Mouse (Mus musculus): ENCODE measurements around the gene Fthl17f. TPM values are rescaled to one million over a fixed set of nuclear protein-coding genes. Genes with fewer than 3 reads are reported as not detected.

Gene Fthl17f
- polyA plus RNA-seq, 1 experiment from 2014 or later: not detected

DNA sequence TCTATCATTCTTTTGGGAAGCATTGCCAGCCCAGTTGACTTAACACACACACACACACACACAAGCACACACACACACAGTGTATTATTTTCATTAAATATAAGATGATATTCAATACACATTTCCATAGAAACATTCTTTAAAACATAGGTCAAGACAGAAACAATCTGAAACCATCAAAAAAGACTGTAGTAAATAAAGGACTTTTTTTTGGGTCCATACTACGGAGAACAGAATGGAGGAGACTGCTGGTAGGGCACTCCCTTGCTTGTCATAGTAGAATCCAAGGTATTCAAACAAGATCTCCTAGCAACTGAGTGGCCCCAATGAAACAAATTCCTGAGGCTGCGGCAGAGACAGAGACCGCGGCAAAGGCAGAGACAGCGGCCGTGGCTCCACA is 41.4 kb downstream of the Fthl17f start, which contains the start of gene 4930402K13Rik:
4930402K13Rik (plus strand) TSS at position 301 of the 400 bp plus-strand sequence.
- Histone ChIP-seq H3K9me3 (ENCODE audit: control insufficient read depth, low read length) (no peaks in the 10 kb centered on the region), H3K9ac (replicated peaks; ENCODE audit: low read length) (no peak within 1 kb of the TSS), H3K4me3 (replicated peaks; ENCODE audit: low read depth, low read length) (no peak within 1 kb of the TSS), H3K36me3 (ENCODE audit: control insufficient read depth, insufficient read depth, low read length) (no peaks in the 10 kb centered on the region), H3K27me3 (ENCODE audit: control insufficient read depth, insufficient read depth, low read length) (no peaks in the 10 kb centered on the region), H3K4me2 (ENCODE audit: low read length) (no peak within 1 kb of the TSS), H3K4me1 (ENCODE audit: control insufficient read depth, insufficient read depth, low read length) (no peaks in the 10 kb centered on the region), H3K27ac (replicated peaks; ENCODE audit: low read depth, low read length) (no peak within 1 kb of the TSS)
- ATAC-seq (ENCODE audit: low FRiP score, low TSS enrichment) (no peak), DNase-seq (no peak)
- 84% methylated on average over 6 of the region's 6 CpGs for WGBS

DNA sequence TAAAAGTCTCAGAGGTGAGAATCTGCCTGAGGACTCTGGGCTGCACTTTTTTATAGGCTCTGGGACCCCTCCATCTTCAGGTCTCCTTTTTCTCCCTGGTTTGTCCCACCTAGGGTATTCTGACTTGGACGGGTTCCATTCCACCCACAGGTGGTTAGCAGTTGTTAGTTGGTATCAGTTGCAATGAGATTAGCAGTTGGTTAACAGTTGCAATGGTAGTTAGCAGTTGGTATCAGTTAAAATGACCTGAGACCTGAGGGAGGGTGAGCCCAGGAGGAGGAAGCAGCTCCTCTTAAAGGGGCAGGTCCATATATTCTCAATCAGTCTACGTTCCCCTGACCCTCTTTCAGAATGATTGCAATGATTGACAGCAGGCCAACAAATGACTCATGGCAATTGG is 47.6 kb downstream of the Fthl17f start:
- DNase-seq (no peak), ATAC-seq (ENCODE audit: low FRiP score, low TSS enrichment) (no peak)
- no peak overlapping the region for H3K4me3 ChIP-seq (replicated peaks; ENCODE audit: low read depth, low read length)
- WGBS: 66% methylated on average over 2 of the region's 2 CpGs
- H3K4me1 ChIP-seq (ENCODE audit: control insufficient read depth, insufficient read depth, low read length): no peaks in the 10 kb centered on the region
- H3K9ac ChIP-seq (replicated peaks; ENCODE audit: low read length): no peak overlapping the region
- H3K36me3 ChIP-seq (ENCODE audit: control insufficient read depth, insufficient read depth, low read length): no peaks in the 10 kb centered on the region
- H3K9me3 ChIP-seq (ENCODE audit: control insufficient read depth, low read length): no peaks in the 10 kb centered on the region
- H3K4me2 ChIP-seq (ENCODE audit: low read length): no peak overlapping the region
- no peaks in the 10 kb centered on the region for H3K27me3 ChIP-seq (ENCODE audit: control insufficient read depth, insufficient read depth, low read length)
- H3K27ac ChIP-seq (replicated peaks; ENCODE audit: low read depth, low read length): no peak overlapping the region

Other genes with a start within 250 kb of the Fthl17f start
- gene Gm6592, start 219.0 kb upstream of the Fthl17f start, polyA plus RNA-seq (2014; fragmentation: Nextera tagmentation; extraction: Ambion mirVana): not detected in 2 replicates
- not detected in 2 replicates for gene Gm5751, start 188.8 kb upstream of the Fthl17f start, polyA plus RNA-seq (2014; fragmentation: Nextera tagmentation; extraction: Ambion mirVana)
- 34.3 and 39.3 TPM in 2 replicates for gene B630019K06Rik, start 170.6 kb upstream of the Fthl17f start, polyA plus RNA-seq (2014; fragmentation: Nextera tagmentation; extraction: Ambion mirVana)
- gene Fthl17b, start 100.0 kb upstream of the Fthl17f start, polyA plus RNA-seq (2014; fragmentation: Nextera tagmentation; extraction: Ambion mirVana): not detected in 2 replicates
- not detected in 2 replicates for gene Fthl17c, start 86.5 kb upstream of the Fthl17f start, polyA plus RNA-seq (2014; fragmentation: Nextera tagmentation; extraction: Ambion mirVana)
- not detected in 2 replicates for gene Fthl17d, start 76.3 kb upstream of the Fthl17f start, polyA plus RNA-seq (2014; fragmentation: Nextera tagmentation; extraction: Ambion mirVana)
- gene Fthl17e, start 29.5 kb upstream of the Fthl17f start, polyA plus RNA-seq (2014; fragmentation: Nextera tagmentation; extraction: Ambion mirVana): not detected in 2 replicates
- not detected in 2 replicates for gene 4930402K13Rik, start 41.5 kb downstream of the Fthl17f start, polyA plus RNA-seq (2014; fragmentation: Nextera tagmentation; extraction: Ambion mirVana)
- gene Lancl3, start 136.9 kb downstream of the Fthl17f start, polyA plus RNA-seq (2014; fragmentation: Nextera tagmentation; extraction: Ambion mirVana): 4.0 and 5.3 TPM in 2 replicates
- gene Gm14862, start 193.9 kb downstream of the Fthl17f start, polyA plus RNA-seq (2014; fragmentation: Nextera tagmentation; extraction: Ambion mirVana): not detected in 2 replicates
- gene Xk, start 209.7 kb downstream of the Fthl17f start, polyA plus RNA-seq (2014; fragmentation: Nextera tagmentation; extraction: Ambion mirVana): 3.6 and 5.0 TPM in 2 replicates
- gene H2al1m, start 220.7 kb downstream of the Fthl17f start, polyA plus RNA-seq (2014; fragmentation: Nextera tagmentation; extraction: Ambion mirVana): 0.45 TPM in 1 of 2 replicates, not detected in the other